8 mouse cellular contexts compared by ENCODE assay signal in the genomic region with DNA sequence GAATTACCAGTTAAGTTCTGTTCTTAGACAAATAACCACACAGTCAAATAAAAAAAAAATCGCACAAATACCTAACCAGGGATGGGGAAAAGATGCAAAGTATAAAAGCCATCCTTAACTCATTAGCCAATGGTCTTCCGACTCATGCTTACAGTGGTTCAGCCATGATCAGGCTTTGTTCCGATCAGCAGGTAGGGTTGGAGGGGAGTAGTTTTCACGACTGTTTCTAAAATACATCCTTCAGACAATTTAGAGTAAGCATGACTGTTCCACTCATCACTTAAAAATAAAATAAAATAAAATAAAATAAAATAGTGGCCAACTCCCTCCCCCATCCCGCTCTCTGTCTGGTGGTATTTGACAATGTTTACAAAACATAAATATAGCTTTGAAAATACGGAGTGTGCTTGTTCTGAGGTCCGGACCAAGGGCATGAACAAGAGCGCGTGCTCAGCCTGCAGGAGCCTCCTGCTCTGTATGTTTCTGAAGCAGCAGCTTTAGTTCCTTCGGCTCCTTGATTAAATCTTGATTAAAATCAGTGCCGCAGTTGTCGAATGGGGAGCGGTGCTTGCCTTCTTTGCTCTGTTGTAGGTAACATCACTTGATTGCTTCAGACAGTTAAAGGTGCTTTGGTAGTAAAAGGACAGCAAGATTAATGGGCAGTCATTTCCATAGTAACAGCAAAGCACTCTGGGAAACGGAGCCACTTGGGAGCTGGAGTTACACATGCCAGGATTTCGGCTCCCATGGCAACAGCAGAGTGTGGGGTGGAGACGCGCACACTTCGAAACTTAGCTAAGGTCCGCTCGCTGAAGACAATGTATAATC.
DNase-seq lines count a peak whose midpoint lies in the region; ATAC-seq and TF ChIP-seq lines count a peak whose summit lies in the region.

No protein-coding gene starts in this region.

- H3K9ac ChIP-seq in CH12.LX (ENCODE audit: insufficient read depth, low read depth), result no peak overlapping the region
- H3K9ac ChIP-seq in forebrain, postnatal 0 days, result peak overlapping the region; percentile 44; the same call in 1 of the 2 replicates
- H3K9ac ChIP-seq in hindbrain, embryonic 11.5 days (ENCODE audit: low read depth, low read length), result no peak overlapping the region

- H3K4me3 ChIP-seq in CH12.LX (replicated peaks in 1 of 3; ENCODE audit: low read depth in 2 of 3, low read length in 2 of 3, poor library complexity in 1 of 3), result no peak overlapping the region
- H3K4me3 ChIP-seq in forebrain, postnatal 0 days (ENCODE audit: low read depth, low read length), result peak overlapping the region; percentile 21
- H3K4me3 ChIP-seq in hindbrain, embryonic 11.5 days (ENCODE audit: low read depth, low read length), result no peak overlapping the region

- no peak for TF ChIP-seq POLR2A in CH12.LX (IDR thresholded peaks at IDR 0.05; ENCODE audit: low read depth, low read length)

- no peak for TF ChIP-seq EP300 in CH12.LX (IDR thresholded peaks at IDR 0.05; ENCODE audit: low read length)

- no peaks in the 10 kb centered on the region for H3K9me3 ChIP-seq in CH12.LX (replicated peaks; ENCODE audit: low read length)
- no peaks in the 10 kb centered on the region for H3K9me3 ChIP-seq in forebrain, postnatal 0 days (ENCODE audit: low read length)
- no peaks in the 10 kb centered on the region for H3K9me3 ChIP-seq in hindbrain, embryonic 11.5 days (ENCODE audit: control insufficient read depth, low read length)

- in situ Hi-C loops in CH12.LX (cut with MboI; ENCODE audit: low pct_ligation_motif_present, low pct_unique_long_range_greater_than_20kb, low sequenced_read_pairs), result no loop called here

- DNase-seq in CH12.LX (ENCODE audit: extremely low read depth), result no peak
- DNase-seq in cerebellum, adult 18-20 months, result peak; percentile 31 to 43
- DNase-seq in forebrain, postnatal 0 days, result peak; percentile 88
- DNase-seq in hindbrain, embryonic 11.5 days (ENCODE audit: low spot score), result peak; percentile 83
- peak; percentile 59 to 77 for DNase-seq in layer of hippocampus, adult 8-10 months (ENCODE audit: low spot score in 2 of 2)
- DNase-seq in lung, postnatal 14 days, result peak; percentile 63
- peak; percentile 75 to 84 for DNase-seq in right cerebral cortex, adult 2 months (ENCODE audit: low spot score in 2 of 2)
- no peak for DNase-seq in natural killer cell, adult 2 months (ENCODE audit: low spot score in 2 of 2)

- H3K36me3 ChIP-seq in CH12.LX (replicated peaks in 1 of 2; ENCODE audit: control insufficient read depth in 1 of 2, insufficient read depth in 1 of 2, low read length in 1 of 2), result no peaks in the 10 kb centered on the region
- H3K36me3 ChIP-seq in forebrain, postnatal 0 days (ENCODE audit: insufficient read depth), result no peaks in the 10 kb centered on the region
- no peaks in the 10 kb centered on the region for H3K36me3 ChIP-seq in hindbrain, embryonic 11.5 days (ENCODE audit: control insufficient read depth, insufficient read depth, low read length)

- no peak for TF ChIP-seq CTCF in CH12.LX (conservative IDR thresholded peaks at IDR 0.05 in 1 of 2, IDR thresholded peaks at IDR 0.05 in 1 of 2; ENCODE audit: low read depth in 2 of 2, low read length in 2 of 2)
- TF ChIP-seq CTCF in forebrain, postnatal 0 days (IDR thresholded peaks at IDR 0.05; ENCODE audit: low read depth), result no peak

- H3K4me2 ChIP-seq in CH12.LX (ENCODE audit: insufficient read depth, low read depth, poor library complexity, severe bottlenecking), result peak overlapping the region; percentile 42; the same call in 1 of the 2 replicates
- peak overlapping the region; percentile 45 for H3K4me2 ChIP-seq in forebrain, postnatal 0 days (ENCODE audit: low read depth)
- H3K4me2 ChIP-seq in hindbrain, embryonic 11.5 days (replicated peaks; ENCODE audit: low read depth, low read length), result peak overlapping the region; percentile 19; the same call in 1 of the 2 replicates

- dilution Hi-C loops in CH12.LX (cut with MboI; ENCODE audit: extremely low pct_ligation_motif_present, extremely low pct_unique_long_range_greater_than_20kb, low sequenced_read_pairs), result no loop called here

- no peaks in the 10 kb centered on the region for H3K27me3 ChIP-seq in CH12.LX (replicated peaks)
- H3K27me3 ChIP-seq in forebrain, postnatal 0 days (ENCODE audit: insufficient read depth, low read length), result no peaks in the 10 kb centered on the region
- H3K27me3 ChIP-seq in hindbrain, embryonic 11.5 days (ENCODE audit: control insufficient read depth, insufficient read depth, low read length), result no peaks in the 10 kb centered on the region

- H3K27ac ChIP-seq in CH12.LX (ENCODE audit: insufficient read depth, low read depth), result no peak overlapping the region
- H3K27ac ChIP-seq in forebrain, postnatal 0 days (ENCODE audit: low read depth, low read length), result peak overlapping the region; percentile 79
- H3K27ac ChIP-seq in hindbrain, embryonic 11.5 days (ENCODE audit: low read depth, low read length), result no peak overlapping the region

- 21% methylated on average over 20 of the region's 20 CpGs for WGBS in forebrain, postnatal 0 days
- 45% methylated on average over 20 of the region's 20 CpGs for WGBS in hindbrain, embryonic 11.5 days

- TF ChIP-seq RAD21 in CH12.LX (IDR thresholded peaks at IDR 0.05; ENCODE audit: low read depth, low read length), result no peak

- H3K4me1 ChIP-seq in CH12.LX (ENCODE audit: control insufficient read depth in 1 of 2, insufficient read depth in 2 of 2), result peaks cover 2 to 10% of the 10 kb centered on the region in 2 experiments; a peak in 3 of 4 replicates
- no peaks in the 10 kb centered on the region for H3K4me1 ChIP-seq in forebrain, postnatal 0 days (ENCODE audit: insufficient read depth)
- H3K4me1 ChIP-seq in hindbrain, embryonic 11.5 days (replicated peaks; ENCODE audit: control insufficient read depth, insufficient read depth, low read length), result no peaks in the 10 kb centered on the region

- H3K79me2 ChIP-seq in CH12.LX (replicated peaks; ENCODE audit: control insufficient read depth, extremely low read depth, insufficient read depth, poor library complexity, severe bottlenecking), result no peaks in the 10 kb centered on the region

- ATAC-seq in forebrain, postnatal 0 days, result peak; percentile 96
- ATAC-seq in hindbrain, embryonic 11.5 days (ENCODE audit: low FRiP score), result peak; percentile 95

TF ChIP-seq in CH12.LX, 34 proteins besides CTCF, POLR2A, EP300 and RAD21:
- TF ChIP-seq ELF1 (IDR thresholded peaks at IDR 0.05; ENCODE audit: low read depth, low read length) (no peak), CHD2 (IDR thresholded peaks at IDR 0.05; ENCODE audit: low read length) (no peak), ETS1 (conservative IDR thresholded peaks at IDR 0.05; ENCODE audit: low read depth, low read length) (no peak), NRF1 (IDR thresholded peaks at IDR 0.05; ENCODE audit: low read depth, low read length) (no peak), PAX5 (IDR thresholded peaks at IDR 0.05; ENCODE audit: low read length) (no peak), SIN3A (IDR thresholded peaks at IDR 0.05; ENCODE audit: low read length) (no peak), E2F4 (IDR thresholded peaks at IDR 0.05; ENCODE audit: insufficient replicate concordance, low read depth, low read length) (no peak), IRF4 (IDR thresholded peaks at IDR 0.05; ENCODE audit: low read depth, low read length) (no peak), CHD1 (IDR thresholded peaks at IDR 0.05; ENCODE audit: low read depth, low read length) (no peak), MXI1 (IDR thresholded peaks at IDR 0.05; ENCODE audit: low read depth, low read length) (no peak), POLR2AphosphoS2 (IDR thresholded peaks at IDR 0.05; ENCODE audit: low read depth, low read length) (no peak), HCFC1 (IDR thresholded peaks at IDR 0.05; ENCODE audit: low read depth, low read length) (no peak), ZNF384 (IDR thresholded peaks at IDR 0.05; ENCODE audit: low read depth, low read length) (no peak), TCF12 (IDR thresholded peaks at IDR 0.05; ENCODE audit: low read depth, low read length) (no peak)

Comparison
In these comparisons a context has a peak if more than half of its experiments do, and no peak if none do; other contexts are left out.
1. DNase-seq: peak in cerebellum, adult 18-20 months (2 of 2), forebrain, postnatal 0 days (single experiment), hindbrain, embryonic 11.5 days (single experiment), layer of hippocampus, adult 8-10 months (2 of 2), lung, postnatal 14 days (single experiment) and right cerebral cortex, adult 2 months (2 of 2); none in CH12.LX (single experiment) and natural killer cell, adult 2 months (0 of 2).
2. Peak in every context shown above with its lines, with median percentiles within 50 percentile points of each other: H3K4me2 ChIP-seq.